Mouse (Mus musculus) CH12.LX (cell line): ENCODE measurements around the gene Slc2a13.

Experiments
- CHD1 ChIP-seq: IDR thresholded peaks from 2 replicates; pipeline ENCODE4 v1.6.1; 2012; ENCODE audit warnings: low read depth, low read length, improper control_type of control experiment, inconsistent platforms
- CTCF ChIP-seq, 2 experiments: IDR thresholded peaks in 1 of 2; conservative IDR thresholded peaks in 1 of 2; 2 replicates each; pipeline ENCODE4 v1.5.1; 2011 to 2012; ENCODE audit warnings: low read depth in 2 of 2, low read length in 2 of 2, improper control_type of control experiment in 1 of 2, inconsistent platforms in 1 of 2, mild to moderate bottlenecking in 1 of 2, moderate library complexity in 1 of 2
- EP300 ChIP-seq: IDR thresholded peaks from 2 replicates; pipeline ENCODE4 v1.6.1; 2011; ENCODE audit warnings: low read length, improper control_type of control experiment
- ETS1 ChIP-seq: conservative IDR thresholded peaks from 2 replicates; pipeline ENCODE4 v1.6.1; 2012; ENCODE audit warnings: low read depth, mild to moderate bottlenecking, inconsistent platforms, low read length, improper control_type of control experiment, moderate library complexity
- HCFC1 ChIP-seq: IDR thresholded peaks from 2 replicates; pipeline ENCODE4 v1.6.1; 2012; ENCODE audit warnings: low read depth, mild to moderate bottlenecking, inconsistent platforms, low read length, improper control_type of control experiment
- IRF4 ChIP-seq: IDR thresholded peaks from 2 replicates; pipeline ENCODE4 v1.6.1; 2014; ENCODE audit warnings: low read depth, mild to moderate bottlenecking, inconsistent platforms, low read length, improper control_type of control experiment
- JUN ChIP-seq: IDR thresholded peaks from 2 replicates; pipeline ENCODE4 v1.6.1; 2011; ENCODE audit warnings: low read depth, mild to moderate bottlenecking, low read length, improper control_type of control experiment, moderate library complexity; ENCODE audit not compliant: insufficient read depth
- POLR2A ChIP-seq: IDR thresholded peaks from 2 replicates; pipeline ENCODE4 v1.6.1; 2011; ENCODE audit warnings: low read depth, mild to moderate bottlenecking, improper control_type of control experiment, low read length
- RAD21 ChIP-seq: IDR thresholded peaks from 2 replicates; pipeline ENCODE4 v1.6.1; 2011; ENCODE audit warnings: low read depth, mild to moderate bottlenecking, low read length, improper control_type of control experiment, moderate library complexity
- SMC3 ChIP-seq: IDR thresholded peaks from 2 replicates; pipeline ENCODE4 v1.6.1; 2011; ENCODE audit warnings: low read depth, low read length, improper control_type of control experiment
- TCF12 ChIP-seq: IDR thresholded peaks from 2 replicates; pipeline ENCODE4 v1.6.1; 2014; ENCODE audit warnings: low read depth, mild to moderate bottlenecking, inconsistent platforms, low read length, improper control_type of control experiment
- UBTF ChIP-seq: IDR thresholded peaks from 2 replicates; pipeline ENCODE4 v1.6.1; 2012; ENCODE audit warnings: low read depth, mild to moderate bottlenecking, inconsistent platforms, low read length, improper control_type of control experiment, moderate library complexity
- ZKSCAN1 ChIP-seq: IDR thresholded peaks from 2 replicates; pipeline ENCODE4 v1.6.1; 2012; ENCODE audit warnings: low read depth, inconsistent platforms, low read length, improper control_type of control experiment, borderline replicate concordance
- ZMIZ1 ChIP-seq: IDR thresholded peaks from 2 replicates; pipeline ENCODE4 v1.6.1; 2012; ENCODE audit warnings: low read depth, mild to moderate bottlenecking, inconsistent platforms, low read length, improper control_type of control experiment

DNA sequence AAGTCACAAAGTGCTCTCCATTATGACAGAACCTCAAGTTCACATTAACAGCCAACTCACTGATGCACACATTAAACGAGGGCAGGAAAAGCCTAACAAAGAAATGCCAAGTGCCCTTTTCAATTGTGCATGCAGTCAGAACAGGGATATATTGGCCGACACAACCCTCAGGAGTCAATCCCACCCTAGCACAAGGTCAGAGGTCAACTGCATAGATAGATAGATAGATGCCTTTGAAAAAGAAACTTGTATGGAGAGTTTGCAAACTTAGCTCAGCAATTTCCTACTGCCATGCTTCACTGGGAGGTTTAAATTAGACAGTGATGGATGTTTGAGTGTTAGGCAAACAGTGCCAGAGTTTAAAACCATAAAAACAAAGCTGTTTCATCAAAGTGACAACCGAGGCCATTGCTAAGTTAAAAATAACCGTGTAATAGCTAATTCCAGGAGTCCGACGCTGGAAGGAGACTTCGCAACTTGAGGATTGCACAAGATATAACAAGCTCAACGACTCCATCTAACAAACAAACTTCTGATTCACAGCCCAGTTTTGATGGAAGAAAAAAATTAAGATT lies 194.2 kb downstream of the Slc2a13 start:
- TF ChIP-seq UBTF = no peak
- TF ChIP-seq IRF4 = no peak
- TF ChIP-seq EP300 = no peak
- no peak for TF ChIP-seq TCF12
- TF ChIP-seq ETS1 = no peak
- TF ChIP-seq HCFC1 = no peak
- TF ChIP-seq CTCF (conservative IDR thresholded peaks at IDR 0.05 in 1 of 2, IDR thresholded peaks at IDR 0.05 in 1 of 2; ENCODE audit: low read depth in 2 of 2, low read length in 2 of 2) = no peak
- no peak for TF ChIP-seq CHD1
- TF ChIP-seq ZMIZ1 = no peak
- no peak for TF ChIP-seq RAD21
- no peak for TF ChIP-seq POLR2A
- no peak for TF ChIP-seq SMC3
- TF ChIP-seq JUN = no peak
- no peak for TF ChIP-seq ZKSCAN1
